ENCODE assay signal across 15 mouse cellular contexts in the genomic region with DNA sequence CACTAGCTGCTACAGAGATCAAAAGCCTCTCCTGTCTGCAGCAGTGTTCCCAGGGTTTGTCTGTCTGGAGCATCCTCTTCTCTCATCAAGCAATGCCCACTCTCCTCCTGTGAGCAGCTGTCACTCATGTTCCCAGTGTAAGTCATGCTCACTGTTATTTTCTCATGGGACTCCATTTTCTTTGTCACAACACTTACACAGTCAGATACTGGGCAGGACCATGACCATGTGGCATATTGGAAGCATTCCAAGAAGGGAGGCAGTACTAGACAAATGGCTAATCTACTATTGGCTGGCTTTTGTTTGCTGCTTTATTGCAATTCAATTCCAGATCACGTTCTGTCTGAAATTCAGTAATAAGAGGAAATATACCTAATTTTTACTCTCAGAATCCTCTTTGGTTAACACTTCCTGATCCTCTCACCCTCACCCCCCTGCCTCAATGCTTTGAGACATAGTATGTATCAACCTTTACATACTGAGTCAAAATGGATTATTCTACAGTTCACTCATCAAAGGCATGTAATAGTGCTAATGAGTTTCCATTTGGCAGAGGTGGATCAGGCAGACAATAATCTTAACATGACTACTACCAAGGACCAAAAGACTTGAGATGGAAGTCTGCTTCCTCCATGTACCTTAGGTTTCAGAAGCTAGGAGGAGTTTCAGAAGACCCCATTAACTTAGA.
A peak's percentile ranks its signal among the peaks of the same experiment; 100 is the strongest.
DNase-seq lines count a peak whose midpoint lies in the region; ATAC-seq and TF ChIP-seq lines count a peak whose summit lies in the region.
"Had no signal": no experiment of that assay in that cellular context is flagged by ENCODE, and none has a peak within 500 bp of the region (broad histone marks: within the 10 kb centered on the region; RNA-seq: fewer than 3 reads in every experiment).

No protein-coding gene starts in this region.

- no peak overlapping the region for H3K9ac ChIP-seq in MEL (ENCODE audit: control insufficient read depth, low read depth, low read length, poor library complexity, severe bottlenecking)
- no peak overlapping the region for H3K9ac ChIP-seq in forebrain, embryonic 15.5 days (replicated peaks)
- H3K9ac ChIP-seq in midbrain, embryonic 14.5 days (replicated peaks; ENCODE audit: low read length): no peak overlapping the region
- H3K9ac ChIP-seq: heart, embryonic 12.5 days; limb, embryonic 15.5 days had no signal

- no peaks in the 10 kb centered on the region for H3K79me2 ChIP-seq in MEL (ENCODE audit: control insufficient read depth, insufficient read depth, low read length, poor library complexity)

- H3K4me2 ChIP-seq in forebrain, embryonic 15.5 days (replicated peaks): no peak overlapping the region
- no peak overlapping the region for H3K4me2 ChIP-seq in midbrain, embryonic 14.5 days (ENCODE audit: low read length)
- H3K4me2 ChIP-seq: heart, embryonic 12.5 days; limb, embryonic 15.5 days had no signal

- TF ChIP-seq CTCF in MEL (IDR thresholded peaks at IDR 0.05 in 2 of 3, conservative IDR thresholded peaks at IDR 0.05 in 1 of 3; ENCODE audit: control insufficient read depth in 1 of 3, insufficient read depth in 1 of 3, low read depth in 2 of 3, low read length in 3 of 3, poor library complexity in 1 of 3, severe bottlenecking in 1 of 3): no peak

- no peak overlapping the region for H3K27ac ChIP-seq in MEL (ENCODE audit: control insufficient read depth, low read depth, low read length)
- H3K27ac ChIP-seq in forebrain, embryonic 15.5 days (replicated peaks): peak overlapping the region; percentile 52
- H3K27ac ChIP-seq in midbrain, embryonic 14.5 days (replicated peaks; ENCODE audit: low read depth, low read length): no peak overlapping the region
- H3K27ac ChIP-seq: left cerebral cortex, adult 2 months; limb, embryonic 15.5 days had no signal

- peaks cover 4 to 8% of the 10 kb centered on the region in 2 experiments for H3K36me3 ChIP-seq in MEL (ENCODE audit: control insufficient read depth in 1 of 2, insufficient read depth in 2 of 2, low read length in 2 of 2)
- no peaks in the 10 kb centered on the region for H3K36me3 ChIP-seq in forebrain, embryonic 15.5 days
- H3K36me3 ChIP-seq in midbrain, embryonic 14.5 days (ENCODE audit: control insufficient read depth, insufficient read depth, low read length): no peaks in the 10 kb centered on the region
- H3K36me3 ChIP-seq: heart, embryonic 12.5 days; limb, embryonic 15.5 days had no signal

- no peak for TF ChIP-seq RAD21 in MEL (IDR thresholded peaks at IDR 0.05; ENCODE audit: low read depth, low read length)

- H3K9me3 ChIP-seq in MEL (replicated peaks; ENCODE audit: insufficient read depth, low read length): no peaks in the 10 kb centered on the region
- H3K9me3 ChIP-seq in forebrain, embryonic 15.5 days: no peaks in the 10 kb centered on the region
- no peaks in the 10 kb centered on the region for H3K9me3 ChIP-seq in midbrain, embryonic 14.5 days (ENCODE audit: control insufficient read depth, low read length)
- H3K9me3 ChIP-seq: heart, embryonic 12.5 days; limb, embryonic 15.5 days had no signal

- 6% methylated on average over 1 of the region's 1 CpGs for WGBS in forebrain, embryonic 15.5 days
- WGBS in midbrain, embryonic 14.5 days: 49% methylated on average over 1 of the region's 1 CpGs

- peak; percentile 11 for DNase-seq in layer of hippocampus, adult 11-12 months (ENCODE audit: low spot score)
- no peak for DNase-seq in layer of hippocampus, adult 9-10 months (ENCODE audit: low spot score)
- peak; percentile 58 for DNase-seq in MEL (ENCODE audit: low read depth, low spot score)
- peak; percentile 74 for DNase-seq in midbrain, embryonic 14.5 days
- DNase-seq in kidney, adult 8-10 months: no peak
- DNase-seq in left cerebral cortex, adult 11 months (ENCODE audit: low spot score): no peak
- DNase-seq in urinary bladder, adult 18-20 months (ENCODE audit: low spot score in 2 of 2): no peak
- DNase-seq: cerebellum, adult 9-11 months; gastrocnemius, postnatal 25 days; lung, adult 2 months; thymus, postnatal 25 days had no signal

- no peak for TF ChIP-seq EP300 in MEL (IDR thresholded peaks at IDR 0.05; ENCODE audit: low read depth in 1 of 2, low read length in 2 of 2)

- peak; percentile 94 for ATAC-seq in forebrain, embryonic 15.5 days (replicated peaks)
- ATAC-seq in midbrain, embryonic 14.5 days (ENCODE audit: low FRiP score, low TSS enrichment): peak; percentile 67; the same call in 1 of the 2 replicates

- H3K27me3 ChIP-seq in MEL (ENCODE audit: control insufficient read depth in 1 of 2, insufficient read depth in 2 of 2, low read length in 2 of 2): no peaks in the 10 kb centered on the region
- no peaks in the 10 kb centered on the region for H3K27me3 ChIP-seq in forebrain, embryonic 15.5 days
- H3K27me3 ChIP-seq in midbrain, embryonic 14.5 days (ENCODE audit: control insufficient read depth, insufficient read depth, low read length): no peaks in the 10 kb centered on the region; the same call in 1 of the 2 replicates
- H3K27me3 ChIP-seq: heart, embryonic 12.5 days; limb, embryonic 15.5 days had no signal

- H3K4me1 ChIP-seq in MEL (ENCODE audit: control insufficient read depth in 1 of 2, insufficient read depth in 2 of 2, low read length in 2 of 2): peaks cover 3 to 8% of the 10 kb centered on the region in 2 experiments; a peak in 3 of 4 replicates
- peaks cover 11% of the 10 kb centered on the region for H3K4me1 ChIP-seq in forebrain, embryonic 15.5 days
- H3K4me1 ChIP-seq in midbrain, embryonic 14.5 days (ENCODE audit: control insufficient read depth, insufficient read depth, low read length): peaks cover 9% of the 10 kb centered on the region; the same call in 1 of the 2 replicates
- H3K4me1 ChIP-seq: limb, embryonic 15.5 days had no signal

- H3K4me3 ChIP-seq in MEL (ENCODE audit: control insufficient read depth in 1 of 2, insufficient read depth in 1 of 2, low read depth in 2 of 2, low read length in 2 of 2): no peak overlapping the region
- H3K4me3 ChIP-seq in forebrain, embryonic 15.5 days: no peak overlapping the region
- no peak overlapping the region for H3K4me3 ChIP-seq in midbrain, embryonic 14.5 days (replicated peaks; ENCODE audit: low read depth, low read length)
- H3K4me3 ChIP-seq: heart, embryonic 12.5 days; left cerebral cortex, adult 2 months; limb, embryonic 15.5 days had no signal

- no peak for TF ChIP-seq POLR2A in MEL (IDR thresholded peaks at IDR 0.05; ENCODE audit: control insufficient read depth in 1 of 2, insufficient read depth in 1 of 2, low read depth in 1 of 2, low read length in 2 of 2, poor library complexity in 1 of 2)

TF ChIP-seq in MEL, 35 proteins besides CTCF, POLR2A, EP300 and RAD21:
- TF ChIP-seq GABPA (IDR thresholded peaks at IDR 0.05; ENCODE audit: low read depth, low read length): no peak
- no peak for TF ChIP-seq KAT2A (conservative IDR thresholded peaks at IDR 0.05; ENCODE audit: low read depth, low read length)
- TF ChIP-seq MAX (IDR thresholded peaks at IDR 0.05; ENCODE audit: low read length): peak; percentile 58
- no peak for TF ChIP-seq CHD1 (IDR thresholded peaks at IDR 0.05; ENCODE audit: low read depth, low read length)
- no peak for TF ChIP-seq NRF1 (IDR thresholded peaks at IDR 0.05; ENCODE audit: insufficient read depth, low read depth, low read length, poor library complexity, severe bottlenecking)
- no peak for TF ChIP-seq ETS1 (IDR thresholded peaks at IDR 0.05; ENCODE audit: low read depth, low read length)
- no peak for TF ChIP-seq TAL1 (IDR thresholded peaks at IDR 0.05; ENCODE audit: low read length)
- no peak for TF ChIP-seq POLR2AphosphoS2 (IDR thresholded peaks at IDR 0.05; ENCODE audit: low read length)
- no peak for TF ChIP-seq USF2 (IDR thresholded peaks at IDR 0.05; ENCODE audit: borderline replicate concordance in 1 of 2, insufficient read depth in 1 of 2, low read depth in 1 of 2, low read length in 2 of 2)
- no peak for TF ChIP-seq ZC3H11A (IDR thresholded peaks at IDR 0.05; ENCODE audit: low read depth, low read length)
- no peak for TF ChIP-seq ZNF384 (IDR thresholded peaks at IDR 0.05; ENCODE audit: low read depth, low read length)
- peak; percentile 43; the same call in 1 of the 2 replicates for TF ChIP-seq SIN3A (IDR thresholded peaks at IDR 0.05; ENCODE audit: low read length)
- peak; percentile 46; the same call in 1 of the 2 replicates for TF ChIP-seq USF1 (IDR thresholded peaks at IDR 0.05; ENCODE audit: low read depth, low read length)
- no peak for TF ChIP-seq HCFC1 (IDR thresholded peaks at IDR 0.05; ENCODE audit: low read depth, low read length)
- TF ChIP-seq MAZ (IDR thresholded peaks at IDR 0.05; ENCODE audit: low read depth, low read length): no peak
- TF ChIP-seq MYC (IDR thresholded peaks at IDR 0.05; ENCODE audit: low read depth, low read length): peak; percentile 58; the same call in 1 of the 2 replicates
- TF ChIP-seq ZKSCAN1 (IDR thresholded peaks at IDR 0.05; ENCODE audit: low read depth, low read length): no peak
- TF ChIP-seq ZMIZ1 (IDR thresholded peaks at IDR 0.05; ENCODE audit: low read depth, low read length): no peak
- peak; percentile 65; the same call in 1 of the 2 replicates for TF ChIP-seq MXI1 (IDR thresholded peaks at IDR 0.05; ENCODE audit: low read depth, low read length)
- TF ChIP-seq MAFK (IDR thresholded peaks at IDR 0.05; ENCODE audit: borderline replicate concordance, low read depth, low read length): no peak
- no peak for TF ChIP-seq UBTF (IDR thresholded peaks at IDR 0.05; ENCODE audit: borderline replicate concordance, insufficient read depth, low read depth, low read length)
- TF ChIP-seq ELF1 (IDR thresholded peaks at IDR 0.05; ENCODE audit: low read depth, low read length): no peak
- no peak for TF ChIP-seq CHD2 (IDR thresholded peaks at IDR 0.05; ENCODE audit: low read length)
- no peak for TF ChIP-seq GATA1 (IDR thresholded peaks at IDR 0.05; ENCODE audit: low read depth, low read length)
- no peak for TF ChIP-seq POLR2AphosphoS5 (IDR thresholded peaks at IDR 0.05; ENCODE audit: borderline replicate concordance, low read depth, low read length)
- TF ChIP-seq MEF2A (IDR thresholded peaks at IDR 0.05; ENCODE audit: extremely low read depth, insufficient replicate concordance, low read depth, low read length, poor library complexity, severe bottlenecking): no peak
- TF ChIP-seq TCF12 (IDR thresholded peaks at IDR 0.05; ENCODE audit: low read depth, low read length): no peak
- no peak for TF ChIP-seq BHLHE40 (IDR thresholded peaks at IDR 0.05; ENCODE audit: borderline replicate concordance, low read depth, low read length)
- TF ChIP-seq SMC3 (IDR thresholded peaks at IDR 0.05; ENCODE audit: low read depth, low read length): no peak
- TF ChIP-seq MYB (IDR thresholded peaks at IDR 0.05; ENCODE audit: low read depth, low read length): no peak
- TF ChIP-seq TBP (IDR thresholded peaks at IDR 0.05; ENCODE audit: low read depth, low read length): no peak
- TF ChIP-seq E2F4 (IDR thresholded peaks at IDR 0.05; ENCODE audit: borderline replicate concordance, low read depth, low read length): no peak
TF ChIP-seq in MEL: peak in this region for 5.

Comparison
In these comparisons a context has a peak if more than half of its experiments do, and no peak if none do; other contexts are left out.
1. DNase-seq: peak in layer of hippocampus, adult 11-12 months (single experiment), MEL (single experiment) and midbrain, embryonic 14.5 days (single experiment); none in layer of hippocampus, adult 9-10 months (single experiment), kidney, adult 8-10 months (0 of 2), left cerebral cortex, adult 11 months (single experiment) and urinary bladder, adult 18-20 months (0 of 2).